Mouse (Mus musculus) hindbrain, embryonic 13.5 days (tissue): Measurements from ENCODE around the gene Sept11. TPM values are rescaled to one million over a fixed set of nuclear protein-coding genes. Genes with fewer than 3 reads are reported as not detected.

Experiments
- ATAC-seq: fragments of 200-750 bp; cut with Nextera tagmentation; 2 replicates; pipeline ENCODE4 v1.8.0; 2017; ENCODE audit warnings: moderate TSS enrichment; ENCODE audit not compliant: low FRiP score
- H3K27ac ChIP-seq: fragments of 300-500 bp; sonication (generic); 2 replicates; pipeline ENCODE4 v1.5.1; 2015; ENCODE audit warnings: inconsistent platforms, mild to moderate bottlenecking, moderate library complexity
- H3K27me3 ChIP-seq: fragments of 300-500 bp; sonication (generic); 2 replicates; pipeline ENCODE4 v1.6.1; 2015; ENCODE audit warnings: mild to moderate bottlenecking, inconsistent platforms
- H3K36me3 ChIP-seq: fragments of 300-500 bp; sonication (generic); 2 replicates; pipeline ENCODE4 v1.6.1; 2015; ENCODE audit warnings: mild to moderate bottlenecking, inconsistent platforms
- H3K4me1 ChIP-seq: fragments of 300-500 bp; sonication (generic); replicated peaks from 2 replicates; pipeline ENCODE4 v1.6.1; 2015; ENCODE audit warnings: inconsistent platforms
- H3K4me2 ChIP-seq: fragments of 300-500 bp; sonication (generic); 2 replicates; pipeline ENCODE4 v1.6.1; 2015; ENCODE audit warnings: inconsistent platforms, mild to moderate bottlenecking, moderate library complexity
- H3K4me3 ChIP-seq: fragments of 300-500 bp; sonication (generic); 2 replicates; pipeline ENCODE4 v1.5.1; 2015; ENCODE audit warnings: mild to moderate bottlenecking, inconsistent platforms
- H3K9ac ChIP-seq: fragments of 300-500 bp; sonication (generic); 2 replicates; pipeline ENCODE4 v1.6.1; 2015; ENCODE audit warnings: mild to moderate bottlenecking, inconsistent platforms
- H3K9me3 ChIP-seq: fragments of 300-500 bp; sonication (generic); 2 replicates; pipeline ENCODE4 v1.6.1; 2016; ENCODE audit warnings: inconsistent platforms
- WGBS: fragments of 180-500 bp; shearing (Covaris S2); methylation state at CpG from one replicate; pipeline ENCODE4 v1.1.7; 2015; 5-methylcytosine and 5-hydroxymethylcytosine counted together
- polyA plus RNA-seq: library from polyadenylated mRNA; unstranded; fragments of >200 nt; fragmentation: Nextera tagmentation; extraction: Ambion mirVana; gene quantifications from 2 replicates; pipeline ENCODE4 v1.2.1, GENCODE M21; 2015

Gene Sept11
- polyA plus RNA-seq, result 165 and 171 TPM in 2 replicates

DNA sequence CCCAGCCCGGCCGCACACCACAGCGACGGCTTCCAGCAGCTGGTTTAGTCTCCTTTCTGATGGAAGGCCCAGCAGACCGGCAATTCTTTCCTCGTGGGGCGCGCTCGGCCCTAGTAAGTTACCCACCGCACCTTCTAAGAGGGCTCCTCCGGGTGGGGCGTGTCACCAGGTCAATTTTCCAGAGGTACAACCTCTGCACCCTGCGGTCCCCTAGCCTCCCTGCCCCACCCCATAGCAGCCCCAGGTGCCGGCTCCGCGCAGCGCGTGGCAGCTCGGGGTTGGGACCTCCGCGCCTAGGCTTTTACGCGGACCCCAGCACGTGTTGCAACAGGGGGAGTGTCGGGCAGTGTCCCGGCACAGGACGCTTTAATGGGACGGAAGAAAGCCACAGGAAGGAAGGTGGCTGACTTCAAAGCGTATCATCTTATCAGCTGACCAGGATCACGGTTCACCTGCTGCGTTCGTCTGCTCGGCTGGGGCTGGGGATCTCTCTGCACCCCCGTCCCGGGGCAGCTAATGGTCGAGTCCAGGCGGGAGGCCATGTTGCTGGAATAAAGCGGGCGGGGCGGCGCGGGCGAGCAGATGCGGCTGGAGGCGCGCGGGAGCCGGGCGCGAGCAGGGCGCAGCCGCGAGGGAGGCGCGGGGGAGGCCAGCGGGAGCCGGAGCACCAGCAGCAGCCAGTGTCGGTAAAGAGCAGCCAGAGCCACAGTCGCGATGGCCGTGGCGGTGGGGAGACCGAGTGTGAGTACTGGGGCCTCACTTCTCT, at the start of gene Sept11:
Sept11 (plus strand) TSS at position 581 of the 766 bp plus-strand sequence.
- peaks cover 53% of the 10 kb centered on the region for H3K4me1 ChIP-seq
- peak within 1 kb of the TSS; percentile 88 for H3K9ac ChIP-seq
- no peaks in the 10 kb centered on the region for H3K9me3 ChIP-seq
- H3K4me2 ChIP-seq, result peak within 1 kb of the TSS; percentile 92
- no peaks in the 10 kb centered on the region for H3K36me3 ChIP-seq
- H3K4me3 ChIP-seq, result peak within 1 kb of the TSS; percentile 84
- peak within 1 kb of the TSS; percentile 96 for H3K27ac ChIP-seq
- 0% methylated on average over 63 of the region's 63 CpGs for WGBS
- ATAC-seq, result peak; percentile 93
- H3K27me3 ChIP-seq, result no peaks in the 10 kb centered on the region

DNA sequence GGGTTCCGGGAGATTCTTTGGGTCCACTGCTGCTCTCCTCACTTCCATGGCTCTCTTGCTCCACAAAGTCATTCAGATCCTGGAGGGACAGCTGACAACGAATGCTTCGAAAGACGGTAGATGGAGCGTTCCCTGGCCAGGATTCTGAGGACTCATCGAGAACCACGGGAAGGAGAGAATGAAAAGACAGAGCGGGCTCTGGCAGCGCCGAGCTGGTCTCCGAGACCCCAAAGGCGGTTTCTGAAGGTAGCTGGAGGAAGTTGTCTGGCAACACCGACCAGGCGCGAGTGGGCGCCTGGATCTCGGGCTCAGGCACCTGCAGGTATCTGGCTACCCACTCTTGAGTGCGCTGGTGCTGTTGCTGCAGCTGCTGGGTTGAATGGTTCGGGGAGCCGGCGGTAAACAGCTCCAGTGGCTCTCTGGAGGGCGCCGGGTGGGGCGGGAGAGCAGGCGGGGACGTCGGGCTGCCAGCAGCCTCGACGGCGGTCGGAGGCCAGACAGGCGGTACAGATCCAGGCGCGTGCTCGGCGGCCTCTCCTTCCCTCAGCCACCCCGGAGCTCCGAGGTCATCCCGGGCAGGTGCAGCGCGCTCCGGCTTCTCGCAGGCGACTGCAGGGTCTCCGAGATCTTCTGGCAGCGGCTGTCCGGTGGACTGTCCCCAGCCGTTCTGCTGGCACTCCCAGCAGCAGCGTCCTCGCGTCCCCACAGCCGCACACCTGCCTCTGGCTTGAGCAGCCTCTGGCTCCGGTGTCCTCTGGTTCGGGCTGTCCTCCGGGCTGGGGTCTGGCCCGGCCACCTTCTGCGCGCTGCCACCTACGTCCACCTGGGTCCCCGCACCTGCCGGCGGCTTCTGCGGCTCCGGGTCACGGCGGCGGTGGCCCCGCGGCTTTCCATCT, 49.3 kb upstream of the Sept11 start:
- ATAC-seq, result 0 out of 2 replicates have a peak, but pooled peaks have one; percentile 11
- Histone ChIP-seq H3K36me3 (no peaks in the 10 kb centered on the region), H3K4me2 (peak overlapping the region; percentile 97), H3K9ac (peak overlapping the region; percentile 68), H3K27me3 (peaks cover 78% of the 10 kb centered on the region), H3K4me3 (peak overlapping the region; percentile 54), H3K27ac (no peak overlapping the region), H3K4me1 (peaks cover 23% of the 10 kb centered on the region), H3K9me3 (no peaks in the 10 kb centered on the region)
- 2% methylated on average over 69 of the region's 69 CpGs for WGBS

DNA sequence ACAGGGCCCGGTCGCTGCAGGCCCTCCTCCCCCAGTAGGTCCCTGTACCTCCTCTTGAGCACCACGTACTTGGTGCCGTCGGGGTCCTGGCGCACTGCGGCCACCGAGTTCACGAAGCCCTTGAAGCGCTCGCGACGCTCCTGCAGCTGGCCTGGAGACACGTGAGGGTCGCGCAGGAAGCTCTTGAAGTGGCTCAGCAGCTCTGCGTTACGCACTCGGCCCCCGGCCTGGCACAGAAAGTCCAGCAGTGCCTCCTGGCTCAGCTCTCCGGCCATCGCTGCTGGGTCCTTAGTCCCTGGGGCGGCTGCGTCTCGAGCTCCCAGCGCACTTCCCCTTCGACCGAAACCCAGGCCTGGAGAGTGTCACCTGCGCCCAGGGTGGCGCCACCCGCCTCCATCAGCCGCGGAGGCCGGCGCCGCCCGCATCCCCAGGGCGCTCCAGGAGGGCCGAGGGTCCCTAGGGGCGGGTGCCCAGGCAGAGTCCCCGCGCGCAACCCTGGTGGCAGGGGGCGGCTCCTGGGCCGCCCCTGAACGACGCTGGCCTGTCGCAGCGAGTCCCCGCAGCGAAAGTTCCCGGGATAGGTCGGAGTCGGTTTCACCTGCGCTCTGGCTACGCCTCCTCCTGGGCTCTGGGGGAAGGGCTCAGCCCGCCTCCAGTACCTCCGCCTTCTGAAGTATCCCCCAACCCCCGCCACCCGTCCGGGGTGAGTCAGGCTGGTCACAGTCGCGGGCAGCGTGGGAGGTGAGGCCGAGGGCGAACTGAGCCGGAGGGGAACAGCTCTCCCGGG, 48.5 kb upstream of the Sept11 start, which contains the start of gene Sowahb:
Sowahb (minus strand) TSS at position 439 of the 787 bp plus-strand sequence.
- WGBS, result under 1% methylated on average over 62 of the region's 68 CpGs
- Histone ChIP-seq H3K36me3 (no peaks in the 10 kb centered on the region), H3K4me1 (peaks cover 23% of the 10 kb centered on the region), H3K4me2 (peak within 1 kb of the TSS; percentile 97), H3K27ac (no peak within 1 kb of the TSS), H3K9me3 (no peaks in the 10 kb centered on the region), H3K27me3 (peaks cover 86% of the 10 kb centered on the region), H3K9ac (peak within 1 kb of the TSS; percentile 68), H3K4me3 (peak within 1 kb of the TSS; percentile 54)
- peak; percentile 71 for ATAC-seq

DNA sequence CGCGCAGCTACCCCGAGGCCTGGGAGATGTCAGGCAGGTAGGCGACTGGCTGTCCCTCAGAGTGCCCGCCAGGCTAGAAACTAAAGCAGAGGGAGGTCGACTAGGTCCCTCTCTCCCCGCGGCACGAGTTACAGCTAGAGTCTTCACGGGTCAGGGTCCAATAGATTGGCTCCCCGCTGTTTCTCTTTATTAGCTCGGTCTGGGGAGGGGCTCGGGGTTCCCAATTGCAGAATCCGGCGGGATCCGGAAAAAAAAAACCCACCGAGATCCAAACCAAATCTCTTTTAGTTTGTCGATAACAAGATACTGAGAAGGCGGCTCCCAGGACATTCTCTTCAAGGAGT, 47.9 kb upstream of the Sept11 start:
- Histone ChIP-seq H3K4me2 (peak overlapping the region; percentile 97), H3K36me3 (no peaks in the 10 kb centered on the region), H3K9me3 (no peaks in the 10 kb centered on the region), H3K27me3 (peaks cover 91% of the 10 kb centered on the region), H3K9ac (peak overlapping the region; percentile 68), H3K4me3 (peak overlapping the region; percentile 54), H3K27ac (no peak overlapping the region), H3K4me1 (peaks cover 23% of the 10 kb centered on the region)
- under 1% methylated on average over 19 of the region's 19 CpGs for WGBS
- ATAC-seq, result 0 out of 2 replicates have a peak, but pooled peaks have one; percentile 24

DNA sequence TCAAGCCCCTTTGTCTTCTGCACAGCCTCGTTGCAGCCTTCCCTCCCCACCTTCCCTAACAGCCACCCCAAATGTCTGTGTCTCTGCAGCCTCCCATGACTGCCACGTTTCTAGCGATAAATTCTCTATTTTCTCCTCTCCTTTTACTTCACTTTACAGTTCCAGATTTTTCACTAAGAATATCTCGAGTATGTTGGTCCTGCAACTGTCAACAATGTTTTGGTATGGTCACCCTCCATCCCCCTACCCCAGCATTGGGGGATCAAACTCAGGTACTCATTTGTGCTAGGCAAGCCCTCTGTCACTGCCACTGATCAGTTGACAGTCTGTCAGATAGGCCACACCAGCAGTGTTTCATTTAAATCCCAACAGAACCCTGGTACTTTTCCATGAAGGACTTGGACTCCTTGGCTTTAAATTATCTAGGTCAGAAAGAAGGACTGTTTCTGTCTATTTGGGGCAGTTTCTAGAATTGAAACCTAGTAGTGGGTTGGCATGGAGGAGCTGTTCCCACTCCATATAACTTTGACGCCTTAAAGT, 46.9 kb upstream of the Sept11 start:
- ATAC-seq, result no peak
- H3K36me3 ChIP-seq, result no peaks in the 10 kb centered on the region
- H3K4me2 ChIP-seq, result no peak overlapping the region
- H3K9ac ChIP-seq, result no peak overlapping the region
- H3K27ac ChIP-seq, result no peak overlapping the region
- H3K27me3 ChIP-seq, result peaks cover 90% of the 10 kb centered on the region
- no peak overlapping the region for H3K4me3 ChIP-seq
- no peaks in the 10 kb centered on the region for H3K9me3 ChIP-seq
- H3K4me1 ChIP-seq, result peaks cover 23% of the 10 kb centered on the region
- 29% methylated on average over 5 of the region's 5 CpGs for WGBS

DNA sequence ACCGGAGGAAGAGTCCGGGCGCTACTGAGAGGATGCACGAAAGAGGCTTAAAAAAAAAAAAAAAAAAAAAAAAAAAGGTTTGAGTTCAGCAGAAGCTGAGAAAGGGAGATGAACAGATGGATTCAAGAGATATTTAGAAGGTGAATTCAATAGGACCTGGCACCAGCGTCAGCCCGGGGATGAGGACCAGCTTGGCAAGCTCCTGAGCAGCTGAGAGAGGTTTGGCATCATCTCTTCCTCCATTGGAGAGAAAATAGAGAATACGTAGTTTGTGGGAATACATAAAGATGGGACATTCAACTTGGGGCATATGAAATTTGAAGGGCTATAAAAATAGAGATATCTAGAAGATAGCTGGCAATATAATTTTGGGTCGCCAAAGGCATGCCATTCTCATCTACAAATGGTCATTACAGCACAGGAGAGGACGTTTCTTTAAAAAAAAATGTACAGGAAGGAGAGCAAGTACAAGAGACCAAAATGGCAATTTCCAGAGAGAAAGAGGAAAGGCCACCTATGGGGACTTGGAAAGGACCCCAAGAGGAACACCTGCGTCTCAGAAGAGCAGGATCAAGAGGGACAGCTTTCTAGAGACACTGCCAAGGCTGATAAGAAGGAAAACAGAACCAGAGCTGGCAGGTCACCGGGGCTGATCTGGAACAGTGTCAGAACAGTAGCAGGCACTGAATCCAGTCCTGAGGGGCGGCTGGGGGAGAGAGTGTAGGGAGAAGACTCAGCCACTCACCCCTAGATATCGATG, 44.6 kb upstream of the Sept11 start:
- WGBS, result 70% methylated on average over 13 of the region's 13 CpGs
- H3K9ac ChIP-seq, result no peak overlapping the region
- no peaks in the 10 kb centered on the region for H3K9me3 ChIP-seq
- H3K36me3 ChIP-seq, result no peaks in the 10 kb centered on the region
- no peak overlapping the region for H3K4me2 ChIP-seq
- H3K27me3 ChIP-seq, result peaks cover 67% of the 10 kb centered on the region
- H3K4me1 ChIP-seq, result peaks cover 20% of the 10 kb centered on the region
- no peak overlapping the region for H3K4me3 ChIP-seq
- H3K27ac ChIP-seq, result no peak overlapping the region
- no peak for ATAC-seq

DNA sequence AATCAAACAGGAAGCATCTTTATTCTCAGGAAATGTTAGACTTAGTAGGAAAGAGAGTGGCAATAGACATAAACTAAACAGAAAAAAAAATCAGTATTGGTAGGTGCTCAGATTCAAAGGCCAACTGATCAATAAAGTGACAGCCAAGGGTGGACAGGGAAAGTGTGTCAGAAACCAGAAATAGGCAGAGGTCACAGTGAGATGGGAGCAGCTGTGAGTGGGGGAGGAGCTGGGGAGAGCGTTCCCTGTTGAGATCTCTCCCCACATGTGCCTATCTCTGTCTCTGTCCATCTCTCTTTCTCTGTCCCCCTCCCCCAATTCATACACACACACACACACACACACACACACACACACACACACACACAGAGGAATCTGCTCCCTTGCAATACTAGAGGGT, 43.3 kb upstream of the Sept11 start:
- Histone ChIP-seq H3K9me3 (no peaks in the 10 kb centered on the region), H3K27ac (no peak overlapping the region), H3K4me3 (no peak overlapping the region), H3K27me3 (peaks cover 54% of the 10 kb centered on the region), H3K36me3 (no peaks in the 10 kb centered on the region), H3K9ac (no peak overlapping the region), H3K4me2 (no peak overlapping the region), H3K4me1 (peaks cover 7% of the 10 kb centered on the region)
- WGBS, result 86% methylated on average over 1 of the region's 1 CpGs
- no peak for ATAC-seq

DNA sequence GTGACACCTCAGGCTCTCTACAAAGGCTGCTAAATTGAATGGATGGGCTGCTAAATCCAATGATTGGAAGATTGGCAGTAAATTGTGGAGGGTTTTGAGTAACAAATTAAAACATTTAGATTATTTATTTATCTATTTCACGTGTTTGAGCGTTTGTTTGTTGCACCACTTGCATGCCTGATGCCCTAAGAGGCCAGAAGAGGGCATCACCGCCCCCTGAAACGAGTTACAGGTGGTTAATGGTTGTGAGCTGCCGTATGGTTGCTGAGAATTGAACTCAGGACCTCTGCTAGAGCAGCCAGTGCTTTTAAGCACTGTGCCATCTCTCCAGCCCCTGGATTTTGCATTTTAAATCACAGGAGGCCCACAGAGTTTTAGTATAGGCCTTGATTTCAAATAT, 42.2 kb upstream of the Sept11 start:
- WGBS, result 48% methylated on average over 5 of the region's 5 CpGs
- no peak overlapping the region for H3K27ac ChIP-seq
- H3K4me1 ChIP-seq, result no peaks in the 10 kb centered on the region
- no peak overlapping the region for H3K9ac ChIP-seq
- peaks cover 44% of the 10 kb centered on the region for H3K27me3 ChIP-seq
- H3K4me3 ChIP-seq, result no peak overlapping the region
- ATAC-seq, result no peak
- H3K4me2 ChIP-seq, result no peak overlapping the region
- no peaks in the 10 kb centered on the region for H3K36me3 ChIP-seq
- no peaks in the 10 kb centered on the region for H3K9me3 ChIP-seq

DNA sequence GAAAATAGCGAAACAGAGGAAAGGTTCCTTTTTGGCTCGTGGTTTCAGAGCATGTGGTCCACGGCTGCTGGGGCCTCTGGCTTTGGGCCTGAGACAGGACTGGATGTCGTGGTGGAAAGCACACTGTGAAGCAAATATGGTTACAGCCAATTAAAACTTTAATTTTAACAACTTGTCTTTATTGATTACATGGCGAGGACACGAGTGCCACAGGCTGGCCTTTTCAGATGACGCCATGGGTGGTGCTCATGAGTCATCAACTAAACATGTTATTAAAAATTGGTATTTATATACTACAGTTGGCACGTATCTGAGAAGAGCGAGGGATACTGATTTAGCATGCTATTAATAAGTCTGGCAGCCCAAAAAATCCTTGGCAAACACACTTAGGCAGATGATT, 41.3 kb upstream of the Sept11 start:
- ATAC-seq, result no peak
- no peak overlapping the region for H3K4me2 ChIP-seq

DNA sequence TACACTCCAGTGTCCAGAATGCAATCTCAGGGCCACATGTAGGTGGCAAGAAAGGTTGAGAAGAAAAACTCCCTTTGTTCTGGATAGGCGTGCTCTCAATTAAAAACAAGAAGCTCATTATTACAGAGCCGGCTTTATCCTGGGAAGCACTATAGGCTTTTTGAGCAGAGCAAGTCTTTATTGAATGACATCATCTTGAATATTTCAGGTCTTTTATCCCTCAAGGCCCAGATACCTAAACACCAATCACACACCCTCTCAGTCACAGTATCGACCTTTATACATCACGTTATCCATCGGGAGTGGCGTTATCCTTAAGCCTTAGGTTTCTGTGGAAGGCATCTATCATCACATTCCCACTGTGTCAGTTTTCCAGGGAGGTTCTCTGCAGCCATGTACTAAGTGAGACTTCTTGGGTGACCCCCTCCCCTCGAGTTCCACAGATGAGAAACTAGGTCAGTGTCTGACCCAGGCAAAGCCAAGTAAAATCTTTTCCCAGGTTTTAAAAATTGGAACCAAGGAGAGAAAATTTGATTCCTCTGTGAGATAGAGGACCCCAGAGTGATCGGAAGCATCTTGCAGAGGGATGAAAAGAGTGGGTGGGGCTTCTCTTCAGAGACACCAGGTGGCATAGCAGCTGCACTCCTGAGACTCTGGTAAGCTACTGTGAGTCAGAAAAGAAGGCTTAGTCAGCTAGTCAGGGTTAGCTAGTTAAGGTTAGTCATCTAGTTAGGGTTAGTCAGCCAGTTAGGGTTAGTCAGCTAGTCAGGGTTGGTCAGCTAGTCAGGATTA, 39.4 kb upstream of the Sept11 start:
- 53% methylated on average over 8 of the region's 8 CpGs for WGBS
- no peaks in the 10 kb centered on the region for H3K36me3 ChIP-seq
- no peak for ATAC-seq
- H3K4me3 ChIP-seq, result no peak overlapping the region
- H3K4me1 ChIP-seq, result no peaks in the 10 kb centered on the region
- H3K9me3 ChIP-seq, result no peaks in the 10 kb centered on the region
- H3K4me2 ChIP-seq, result no peak overlapping the region
- H3K27ac ChIP-seq, result no peak overlapping the region
- H3K27me3 ChIP-seq, result peaks cover 16% of the 10 kb centered on the region
- no peak overlapping the region for H3K9ac ChIP-seq

More for the DNA sequence above, 41.3 kb upstream of the Sept11 start:
- H3K4me1 ChIP-seq, result no peaks in the 10 kb centered on the region
- H3K27me3 ChIP-seq, result peaks cover 34% of the 10 kb centered on the region
- H3K27ac ChIP-seq, result no peak overlapping the region
- H3K9ac ChIP-seq, result no peak overlapping the region
- no peaks in the 10 kb centered on the region for H3K36me3 ChIP-seq
- H3K9me3 ChIP-seq, result no peaks in the 10 kb centered on the region
- no peak overlapping the region for H3K4me3 ChIP-seq
- WGBS, result 88% methylated on average over 9 of the region's 9 CpGs
